Mouse (Mus musculus) lung, embryonic 15.5 days (tissue): ENCODE results near the gene Rp2. TPM values are rescaled to one million over a fixed set of nuclear protein-coding genes. Genes with fewer than 3 reads are reported as not detected.

ENCODE experiments used
- polyA plus RNA-seq: library from polyadenylated mRNA; unstranded; fragments of >200 nt; fragmentation: Nextera tagmentation; extraction: Ambion mirVana; gene quantifications from 2 replicates; pipeline ENCODE4 v1.2.1, GENCODE M21; 2015

Rp2 gene
- polyA plus RNA-seq, 1 experiment from 2014 or later, result 23.1 TPM

Other genes with a start within 250 kb of the Rp2 start
- gene Slc9a7, start 72.7 kb upstream of the Rp2 start, polyA plus RNA-seq, result 0.98 and 1.6 TPM in 2 replicates
- gene Jade3, start 61.2 kb downstream of the Rp2 start, polyA plus RNA-seq, result 11.0 and 12.0 TPM in 2 replicates
- gene Rgn, start 185.3 kb downstream of the Rp2 start, polyA plus RNA-seq, result 2.0 and 3.0 TPM in 2 replicates